Mouse (Mus musculus) olfactory bulb, adult 2 months (tissue): ENCODE results near the gene Adgrl3. TPM values are rescaled to one million over a fixed set of nuclear protein-coding genes. Genes with fewer than 3 reads are reported as not detected.

Experiments
- H3K27ac ChIP-seq: fragments of 200-500 bp; 2 replicates; pipeline ENCODE4 v1.5.1; 2012; ENCODE audit warnings: low read depth, low read length; ENCODE audit not compliant: insufficient read depth
- H3K4me1 ChIP-seq: fragments of 200-500 bp; 2 replicates; pipeline ENCODE4 v1.6.1; 2012; ENCODE audit warnings: low read length; ENCODE audit not compliant: control insufficient read depth, insufficient read depth
- H3K4me3 ChIP-seq: fragments of 200-500 bp; 2 replicates; pipeline ENCODE4 v1.5.1; 2012; ENCODE audit warnings: mild to moderate bottlenecking, low read depth, low read length, moderate library complexity; ENCODE audit not compliant: insufficient read depth
- CTCF ChIP-seq: fragments of 200-500 bp; IDR thresholded peaks from 2 replicates; pipeline ENCODE4 v1.5.1; 2012; ENCODE audit warnings: low read depth, mild to moderate bottlenecking, low read length, moderate library complexity; ENCODE audit not compliant: insufficient read depth
- POLR2A ChIP-seq: fragments of 200-500 bp; IDR thresholded peaks from 2 replicates; pipeline ENCODE4 v1.6.1; 2012; ENCODE audit warnings: mild to moderate bottlenecking, low read depth, low read length, moderate library complexity; ENCODE audit not compliant: insufficient read depth
- WGBS: fragments of 180-500 bp; shearing (Covaris S2); methylation state at CpG from one replicate; pipeline ENCODE4 v1.1.7; 2018; 5-methylcytosine and 5-hydroxymethylcytosine counted together
- polyA plus RNA-seq: library from polyadenylated mRNA; stranded (reverse); fragments of >200 nt; gene quantifications from 2 replicates; pipeline ENCODE4 v1.2.4, GENCODE M21; 2012; ENCODE audit warnings: low replicate concordance; ENCODE audit not compliant: missing spikeins, insufficient read depth, insufficient read length

The Adgrl3 gene
- polyA plus RNA-seq, 1 experiment = not detected

- Histone ChIP-seq H3K4me1 (peaks cover 5% of the 10 kb centered on the region), H3K4me3 (no peak overlapping the region), H3K27ac (no peak overlapping the region)
- TF ChIP-seq POLR2A (no peak), CTCF (no peak)
- WGBS = 66% methylated on average over 5 of the region's 5 CpGs
These were observed 136.9 kb downstream of the Adgrl3 start for GRCm38 (mm10) chr5:81156796-81157195.

DNA sequence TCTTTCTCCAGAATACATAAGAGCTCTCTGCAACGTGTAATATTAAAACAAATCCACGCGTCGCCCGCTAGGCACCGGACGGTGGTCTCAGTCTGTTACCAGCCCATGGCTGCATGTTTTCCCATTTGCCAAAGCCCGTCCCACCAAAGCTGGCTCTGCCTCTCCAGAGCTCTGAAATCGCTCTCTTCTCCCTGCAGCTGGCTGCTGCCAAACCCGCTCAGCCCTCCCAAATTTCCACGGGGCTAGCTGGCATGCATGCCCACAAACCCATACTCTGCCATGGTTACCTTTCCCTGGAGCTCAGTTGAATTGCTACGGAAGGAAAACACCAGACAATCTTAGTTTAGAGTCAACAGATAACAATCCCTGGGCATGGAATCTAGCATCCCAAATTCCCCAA, 139.1 kb downstream of the Adgrl3 start:
- H3K27ac ChIP-seq = no peak overlapping the region
- H3K4me1 ChIP-seq = peaks cover 5% of the 10 kb centered on the region
- no peak overlapping the region for H3K4me3 ChIP-seq
- TF ChIP-seq CTCF (no peak), POLR2A (no peak)
- WGBS = 71% methylated on average over 12 of the region's 12 CpGs

GRCm38 (mm10) chr5:81160431-81160830, 140.5 kb downstream of the Adgrl3 start:
- H3K4me1 ChIP-seq = peaks cover 3% of the 10 kb centered on the region
- no peak overlapping the region for H3K27ac ChIP-seq
- H3K4me3 ChIP-seq = no peak overlapping the region
- 85% methylated on average over 6 of the region's 6 CpGs for WGBS
- TF ChIP-seq POLR2A (no peak), CTCF (no peak)

GRCm38 (mm10) chr5:81188871-81189485, 169.0 kb downstream of the Adgrl3 start:
- WGBS = 37% methylated on average over 4 of the region's 4 CpGs

GRCm38 (mm10) chr5:81200354-81200753, 180.4 kb downstream of the Adgrl3 start:
- no peaks in the 10 kb centered on the region for H3K4me1 ChIP-seq
- H3K4me3 ChIP-seq = no peak overlapping the region

More at GRCm38 (mm10) chr5:81188871-81189485, 169.0 kb downstream of the Adgrl3 start:
- Histone ChIP-seq H3K4me3 (no peak overlapping the region), H3K27ac (no peak overlapping the region), H3K4me1 (no peaks in the 10 kb centered on the region)
- no peak for TF ChIP-seq CTCF
- TF ChIP-seq POLR2A = no peak

DNA sequence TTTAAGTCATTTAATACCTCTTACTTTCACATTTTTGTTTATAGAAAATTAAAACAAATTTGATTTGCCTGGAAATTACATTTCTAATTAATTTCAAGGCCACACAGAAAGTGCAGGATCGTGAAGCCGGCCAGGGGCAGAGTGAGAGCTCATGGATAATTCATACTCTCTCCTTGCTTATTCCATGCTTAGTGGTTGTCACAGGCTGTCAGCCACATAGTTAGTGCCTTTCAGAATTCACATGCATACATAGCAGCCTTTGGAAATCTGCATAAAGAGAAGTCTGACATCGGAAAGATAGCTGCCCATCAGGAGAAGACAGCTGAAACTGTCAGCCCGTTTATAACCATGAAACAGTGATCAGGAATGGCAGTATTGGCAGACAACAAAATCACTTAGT, 181.9 kb downstream of the Adgrl3 start:
- TF ChIP-seq POLR2A = no peak
- no peak for TF ChIP-seq CTCF
- WGBS = 63% methylated on average over 4 of the region's 4 CpGs
- Histone ChIP-seq H3K4me1 (no peaks in the 10 kb centered on the region), H3K27ac (no peak overlapping the region), H3K4me3 (no peak overlapping the region)

More at GRCm38 (mm10) chr5:81200354-81200753, 180.4 kb downstream of the Adgrl3 start:
- no peak overlapping the region for H3K27ac ChIP-seq
- TF ChIP-seq POLR2A (no peak), CTCF (no peak)

- 50% methylated on average over 2 of the region's 2 CpGs for WGBS
- TF ChIP-seq POLR2A (no peak), CTCF (no peak)
- no peaks in the 10 kb centered on the region for H3K4me1 ChIP-seq
These were observed 198.6 kb downstream of the Adgrl3 start for GRCm38 (mm10) chr5:81218500-81219057.

DNA sequence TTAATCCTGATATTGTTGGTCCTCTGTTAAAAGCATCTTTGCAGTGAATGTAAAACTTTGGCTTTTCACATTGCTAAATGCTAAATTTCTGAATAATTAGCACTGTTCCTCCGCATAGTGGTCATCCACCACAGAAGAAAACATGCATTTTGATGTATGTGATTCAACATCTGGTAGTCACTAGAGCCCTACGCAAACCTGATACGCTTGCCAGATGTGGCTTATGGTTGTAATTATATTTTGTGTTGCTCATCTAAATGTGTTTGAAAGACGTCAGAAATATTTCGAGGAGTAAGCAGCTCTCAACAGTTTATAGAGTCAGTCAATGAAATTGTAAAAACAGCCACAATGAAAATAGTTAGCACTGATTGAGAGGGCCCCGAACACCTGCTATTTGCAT, 204.5 kb downstream of the Adgrl3 start:
- WGBS = 90% methylated on average over 6 of the region's 6 CpGs
- TF ChIP-seq CTCF (no peak), POLR2A (no peak)
- no peak overlapping the region for H3K27ac ChIP-seq
- no peaks in the 10 kb centered on the region for H3K4me1 ChIP-seq
- H3K4me3 ChIP-seq = no peak overlapping the region

More at GRCm38 (mm10) chr5:81218500-81219057, 198.6 kb downstream of the Adgrl3 start:
- Histone ChIP-seq H3K27ac (no peak overlapping the region), H3K4me3 (no peak overlapping the region)

DNA sequence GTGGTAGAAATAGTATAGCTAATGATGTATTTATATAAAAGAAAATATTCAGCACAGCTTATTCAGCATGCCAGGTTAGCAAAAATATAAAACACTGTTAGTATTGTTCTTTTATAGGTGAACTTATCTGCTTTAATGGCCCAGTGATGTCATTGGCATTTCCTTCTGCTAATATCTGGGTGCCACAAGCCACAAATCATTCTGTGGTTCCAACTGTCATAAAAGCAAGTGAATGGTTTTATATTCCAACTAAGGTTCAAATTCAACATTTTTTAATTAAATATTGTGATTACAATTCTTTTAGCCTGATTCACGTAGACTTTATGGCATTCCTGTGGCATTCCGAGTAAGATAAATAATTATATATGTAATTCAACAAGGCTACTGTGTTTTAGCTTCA, 205.5 kb downstream of the Adgrl3 start:
- 95% methylated on average over 2 of the region's 2 CpGs for WGBS
- no peak for TF ChIP-seq POLR2A
- TF ChIP-seq CTCF = no peak
- H3K27ac ChIP-seq = no peak overlapping the region
- no peaks in the 10 kb centered on the region for H3K4me1 ChIP-seq
- H3K4me3 ChIP-seq = no peak overlapping the region
